Mouse (Mus musculus) CH12.LX (cell line): ENCODE measurements around the gene Tead1.

Source experiments
- ELF1 ChIP-seq: IDR thresholded peaks from 2 replicates; pipeline ENCODE4 v1.6.1; 2014; ENCODE audit warnings: low read depth, mild to moderate bottlenecking, inconsistent platforms, low read length, improper control_type of control experiment
- EP300 ChIP-seq: IDR thresholded peaks from 2 replicates; pipeline ENCODE4 v1.6.1; 2011; ENCODE audit warnings: low read length, improper control_type of control experiment
- MXI1 ChIP-seq: IDR thresholded peaks from 2 replicates; pipeline ENCODE4 v1.6.1; 2011; ENCODE audit warnings: mild to moderate bottlenecking, low read depth, low read length, improper control_type of control experiment
- NRF1 ChIP-seq: IDR thresholded peaks from 2 replicates; pipeline ENCODE4 v1.6.1; 2014; ENCODE audit warnings: low read depth, mild to moderate bottlenecking, inconsistent platforms, low read length, improper control_type of control experiment, moderate library complexity
- RAD21 ChIP-seq: IDR thresholded peaks from 2 replicates; pipeline ENCODE4 v1.6.1; 2011; ENCODE audit warnings: low read depth, mild to moderate bottlenecking, low read length, improper control_type of control experiment, moderate library complexity

DNA sequence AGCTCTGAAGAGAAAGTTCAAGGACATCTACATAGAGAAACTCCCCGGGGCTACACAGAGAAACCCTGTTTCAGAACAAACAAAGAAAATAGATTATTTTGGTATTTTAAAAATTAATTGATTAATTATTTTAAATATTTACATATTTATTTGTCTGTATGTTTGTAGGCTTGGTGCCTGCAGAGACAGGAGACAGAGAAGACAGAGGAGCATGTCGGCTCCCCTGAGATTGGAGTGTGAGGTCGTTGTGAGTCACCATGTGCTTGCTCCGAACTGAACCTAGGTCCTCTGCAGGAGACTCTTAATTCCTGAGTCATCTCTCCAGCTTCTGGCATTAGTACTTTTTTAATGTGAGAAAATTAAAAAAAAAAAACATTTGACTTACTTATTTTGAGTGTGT, 24.2 kb downstream of the Tead1 start:
- TF ChIP-seq ELF1 (no peak), EP300 (no peak), NRF1 (no peak), MXI1 (no peak), RAD21 (no peak)
